Mouse (Mus musculus) CD4-positive helper T cell, adult 2 months (primary cell): ENCODE measurements around the gene Rnase4.

Source experiments
- DNase-seq: peaks from one replicate; pipeline ENCODE4 v3.0.0-alpha.2; 2012; ENCODE audit warnings: low read depth, missing footprints, low spot score

The Rnase4 gene

DNA sequence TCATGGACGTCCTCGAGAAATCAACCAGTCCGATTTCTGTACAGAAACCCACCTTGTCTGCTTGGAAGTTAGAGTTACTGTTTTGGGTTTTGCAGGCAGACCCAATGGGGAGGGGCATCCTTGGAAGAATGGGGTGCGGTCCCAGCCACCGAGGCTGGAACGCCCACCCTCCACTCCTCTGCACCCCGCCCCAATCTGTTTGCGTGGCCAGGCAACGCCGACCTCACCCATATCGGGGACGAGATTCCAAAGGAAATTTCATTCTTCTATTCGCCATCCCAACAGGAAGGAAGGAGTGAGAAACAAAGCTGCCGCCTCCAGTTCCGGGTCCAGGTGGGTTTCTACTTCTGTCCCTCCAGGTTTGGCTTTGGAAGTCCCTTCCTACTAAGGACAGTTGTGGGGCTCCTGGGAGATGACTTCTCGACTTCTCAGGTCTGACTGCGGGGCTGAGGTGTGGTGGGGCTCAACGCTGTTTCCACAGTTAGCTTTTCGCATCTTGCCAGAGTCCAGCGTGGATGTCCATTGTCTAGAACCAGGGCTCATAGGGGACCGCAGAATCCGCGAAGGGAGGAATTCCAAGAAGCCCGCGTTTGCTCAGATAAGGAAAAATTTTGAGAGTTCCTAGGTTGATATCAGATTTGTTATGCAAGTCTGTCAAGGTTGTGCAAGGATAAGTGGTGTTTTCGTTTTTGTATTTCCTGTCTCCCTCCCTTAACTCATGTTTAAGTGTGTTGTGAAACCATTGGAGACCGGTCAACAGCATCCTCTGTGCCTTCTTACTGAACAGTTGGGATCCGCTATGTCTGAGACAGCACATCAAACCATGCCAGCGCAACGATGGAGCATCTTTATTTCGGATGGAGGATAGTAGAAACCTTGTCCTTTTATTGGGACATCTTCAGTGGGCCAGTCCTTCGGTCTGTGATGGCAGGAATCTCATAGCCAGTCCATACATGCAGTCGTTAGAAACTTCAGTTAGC, at the start of gene Rnase4, which contains the start of gene Ang:
TSS of gene Rnase4 (plus strand) at position 157 of the 980 bp plus-strand sequence.
TSS of gene Ang (plus strand) at position 230 of the 980 bp plus-strand sequence.
- peak; percentile 56 for DNase-seq

DNA sequence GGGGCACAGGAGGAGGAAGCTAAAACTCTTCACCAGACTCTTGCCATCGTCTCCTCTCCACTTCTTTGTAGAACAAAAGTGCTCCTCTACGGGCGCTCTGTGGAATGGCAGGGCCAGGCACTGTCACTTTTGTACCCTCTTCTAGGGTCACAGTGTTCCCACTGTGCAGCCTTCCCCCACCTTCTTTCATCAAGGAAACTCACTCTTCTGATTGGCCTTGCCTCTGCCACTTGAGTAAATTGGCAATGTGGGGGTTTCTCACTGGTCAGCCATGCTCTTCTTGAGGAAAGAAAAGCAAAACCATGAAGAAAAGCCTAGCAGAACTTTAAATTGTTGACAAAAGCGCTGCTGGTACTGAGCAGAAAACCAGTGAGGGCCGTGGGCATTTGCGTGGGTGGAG, 49.1 kb upstream of the Rnase4 start, which contains the start of gene Rnase9:
TSS of gene Rnase9 (minus strand) at position 101 of the 400 bp plus-strand sequence.
- DNase-seq, result no peak

DNA sequence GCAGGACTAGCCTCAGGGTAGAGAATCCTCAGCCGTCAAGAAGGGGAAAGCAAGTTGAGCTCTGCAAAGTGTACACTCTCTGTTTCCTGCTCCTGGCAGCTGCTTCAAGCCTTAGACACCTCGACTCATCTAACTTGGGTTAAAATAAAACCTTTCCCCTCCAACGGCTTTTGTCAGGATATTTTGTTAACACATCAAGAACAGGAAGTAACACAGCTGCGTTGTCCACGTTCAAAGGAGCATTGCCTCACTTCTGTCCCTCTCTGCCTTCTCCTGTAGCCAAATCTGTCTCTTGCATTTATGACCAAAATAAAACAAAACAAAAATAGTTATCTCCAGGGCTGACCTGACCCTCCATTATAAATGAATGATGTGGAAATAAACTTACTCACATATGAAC, 43.0 kb upstream of the Rnase4 start:
- DNase-seq, result no peak

DNA sequence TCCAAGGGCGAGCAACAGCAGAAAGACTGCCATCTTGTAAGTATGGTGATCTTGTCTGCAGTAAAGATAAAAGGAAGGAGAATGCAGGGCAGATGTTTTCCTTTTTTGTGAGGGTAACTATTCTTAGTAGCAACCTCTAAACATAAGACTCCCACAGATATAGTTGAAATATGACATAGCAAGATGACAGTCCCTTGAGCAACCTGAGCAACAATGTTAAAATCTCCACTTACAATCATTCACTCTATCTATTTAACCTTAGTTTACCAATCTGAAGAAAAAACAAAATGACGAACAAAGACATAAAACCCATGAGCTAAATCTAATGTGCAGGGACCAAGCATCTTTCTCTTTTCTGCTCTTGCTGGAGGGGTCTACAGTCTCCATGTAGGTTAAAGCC, 40.8 kb upstream of the Rnase4 start, which contains the start of gene Rnase11:
TSS of gene Rnase11 (minus strand) at position 101 of the 400 bp plus-strand sequence.
- DNase-seq, result no peak

DNA sequence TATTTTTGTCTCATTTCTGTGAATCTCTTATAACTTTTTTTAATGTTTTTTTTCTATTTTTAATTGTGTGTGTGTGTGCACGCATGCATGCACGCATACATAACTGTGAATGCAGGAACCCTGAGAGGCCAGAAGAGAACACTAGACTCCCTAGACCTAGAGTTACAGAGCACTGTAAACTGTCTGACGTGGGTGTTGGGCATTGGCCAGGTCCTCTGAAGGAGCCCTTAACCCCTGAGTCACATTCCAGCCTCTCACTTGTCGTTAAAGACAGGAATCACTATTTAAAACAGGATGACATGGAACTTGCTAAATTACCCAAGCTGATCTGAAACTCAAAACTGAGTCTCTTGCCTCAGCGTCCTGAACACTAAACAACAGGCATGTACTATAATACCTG, 38.9 kb upstream of the Rnase4 start:
- no peak for DNase-seq

- no peak for DNase-seq
These were observed 37.7 kb upstream of the Rnase4 start for GRCm38 (mm10) chr14:51053176-51053575.

- DNase-seq, result no peak
These were observed 36.3 kb upstream of the Rnase4 start for GRCm38 (mm10) chr14:51054243-51055237.

DNA sequence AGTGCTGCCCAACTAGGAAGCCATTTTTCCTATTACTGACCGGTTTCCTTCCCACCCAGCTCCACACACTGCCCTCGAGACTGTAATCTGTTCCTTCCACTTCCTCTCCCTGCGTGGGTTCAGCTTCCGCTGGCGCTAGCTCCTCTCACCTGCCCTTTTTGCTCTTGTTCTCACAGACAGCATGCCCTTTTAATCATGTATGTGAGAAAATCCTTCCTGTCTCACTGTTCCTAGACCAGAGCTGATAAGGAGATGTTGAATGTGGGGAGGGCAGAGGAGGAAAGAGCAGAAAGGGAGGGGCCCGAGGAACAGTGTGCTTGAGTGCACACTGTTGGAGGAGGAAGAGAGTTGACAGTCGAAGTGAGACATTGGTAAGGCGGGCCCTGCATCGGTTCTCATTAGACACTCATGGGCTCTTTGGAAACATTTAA, 33.5 kb upstream of the Rnase4 start, which contains the start of gene Rnase12:
TSS of gene Rnase12 (minus strand) at position 261 of the 431 bp plus-strand sequence.
- peak; percentile 34 for DNase-seq

GRCm38 (mm10) chr14:51060761-51061160, 30.1 kb upstream of the Rnase4 start:
- DNase-seq, result no peak

DNA sequence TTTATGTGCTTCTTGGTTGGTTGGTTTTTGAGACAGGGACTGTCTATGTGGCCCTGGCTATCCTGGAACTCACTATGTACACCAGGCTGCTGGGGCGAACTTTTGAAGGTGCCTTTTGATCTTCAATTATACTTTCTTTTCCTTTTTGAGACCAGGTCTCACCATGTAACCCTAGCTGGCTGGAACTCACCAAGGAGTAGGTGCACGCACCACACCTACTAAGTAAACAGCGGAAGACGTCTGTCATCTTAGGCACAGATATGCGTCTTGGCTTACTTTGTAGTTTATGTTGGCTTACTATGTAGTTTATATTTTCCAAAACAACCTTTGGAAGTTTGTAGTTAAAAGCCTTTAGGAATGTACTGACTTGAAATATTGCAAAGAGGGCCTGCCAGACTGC, 21.9 kb upstream of the Rnase4 start:
- no peak for DNase-seq

GRCm38 (mm10) chr14:51069617-51070016, 21.3 kb upstream of the Rnase4 start:
- DNase-seq, result peak; percentile 71

DNA sequence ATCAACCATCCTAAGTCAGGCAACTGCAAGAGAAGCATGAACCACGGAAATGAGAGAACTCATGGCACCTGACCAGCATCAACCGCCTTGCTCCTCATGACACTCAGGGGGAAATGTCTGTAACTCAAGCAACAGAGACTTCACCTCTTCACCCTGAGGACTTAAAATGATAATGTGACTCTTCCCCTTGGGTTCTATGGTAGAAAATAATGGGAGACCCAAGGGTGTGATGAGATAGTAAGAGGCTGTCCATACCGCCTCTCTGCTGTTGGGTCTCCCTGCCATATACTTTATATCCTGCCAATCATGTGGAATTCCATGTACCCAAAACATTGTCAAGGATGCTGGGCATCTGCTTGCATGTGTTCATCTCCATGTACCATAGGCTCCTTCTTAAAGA, 16.5 kb upstream of the Rnase4 start, which contains the start of gene Olfr750:
TSS of gene Olfr750 (minus strand) at position 101 of the 400 bp plus-strand sequence.
- DNase-seq, result no peak

DNA sequence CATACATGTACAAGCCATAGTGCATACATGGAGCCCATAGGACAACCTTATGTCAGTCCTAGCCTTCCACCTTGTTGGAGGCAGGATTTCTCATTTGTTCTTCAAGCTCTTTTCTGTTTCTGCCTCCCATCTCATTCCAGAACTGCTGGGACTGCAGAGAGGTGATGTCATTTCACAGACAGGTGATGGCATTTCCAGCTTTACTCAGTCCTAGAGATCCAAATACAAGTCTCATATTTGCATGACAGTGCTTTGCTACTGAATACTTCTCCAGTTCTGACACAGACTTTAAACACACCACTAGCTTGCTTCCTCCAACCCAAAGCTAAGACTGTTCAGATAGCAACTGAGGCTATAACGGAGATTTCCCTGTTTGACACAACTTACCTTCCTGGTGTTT, 11.7 kb upstream of the Rnase4 start:
- DNase-seq, result no peak

DNA sequence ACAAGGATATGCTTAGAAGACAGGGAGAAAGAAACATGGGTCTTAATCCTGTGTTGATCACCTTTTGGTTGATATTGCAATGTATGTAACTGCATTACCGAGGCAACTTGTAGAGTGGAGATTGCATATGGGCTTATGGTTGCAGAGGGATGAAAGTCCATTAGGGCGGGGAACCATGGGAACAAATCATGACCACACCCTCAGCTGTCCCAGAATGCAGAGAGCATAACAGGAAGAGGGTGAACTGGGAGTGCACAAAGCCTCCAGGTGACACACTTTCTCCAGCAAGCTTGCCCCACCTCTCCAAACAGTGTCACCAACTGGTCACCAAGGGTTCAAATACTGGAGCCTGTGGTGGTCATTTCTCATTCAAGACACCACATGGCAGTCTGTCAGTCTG, 9.8 kb upstream of the Rnase4 start:
- no peak for DNase-seq

DNA sequence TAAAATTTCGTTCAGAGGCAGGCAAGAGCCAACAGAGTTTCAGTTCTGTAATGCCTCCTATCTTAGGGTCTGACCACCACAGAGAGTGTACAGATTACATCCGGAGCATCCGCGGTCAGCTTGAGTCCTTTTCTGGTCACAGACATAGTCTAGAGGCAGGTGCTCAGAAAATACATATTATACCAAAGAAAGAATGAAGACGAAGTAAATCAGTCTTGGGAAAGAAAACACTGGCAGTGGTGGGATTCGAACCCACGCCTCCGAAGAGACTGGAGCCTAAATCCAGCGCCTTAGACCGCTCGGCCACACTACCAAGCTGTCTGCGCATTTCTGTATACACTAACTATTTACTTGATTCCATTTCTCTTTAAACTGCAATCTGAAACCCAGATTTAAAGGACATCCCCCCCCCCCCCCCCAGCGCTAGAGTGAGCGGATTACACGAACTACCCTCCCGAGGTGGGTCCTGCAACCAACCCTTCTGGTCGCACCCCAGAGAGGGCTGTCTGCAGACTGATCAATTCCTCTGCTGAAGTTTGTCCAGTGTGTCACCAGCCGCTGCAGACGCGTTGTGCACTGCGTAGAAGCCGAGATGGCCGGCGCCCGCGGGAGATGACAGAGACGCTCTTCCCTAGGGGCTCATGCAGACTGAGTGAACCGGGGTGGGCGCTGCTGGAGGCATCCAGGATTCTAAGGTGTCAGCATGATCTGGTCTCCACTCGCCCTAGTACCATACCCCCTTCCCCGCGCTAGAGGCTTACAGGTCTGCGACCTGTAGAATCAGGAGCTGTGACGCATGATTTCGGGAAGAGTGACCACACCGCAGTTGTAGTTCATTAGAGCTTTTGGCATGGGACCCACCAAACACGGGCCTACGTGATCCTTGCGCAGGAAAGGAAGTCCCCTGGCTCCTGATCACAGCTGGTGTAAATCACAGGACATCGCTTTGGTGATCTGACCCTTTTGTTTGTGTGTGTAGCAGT, 8.0 kb upstream of the Rnase4 start:
- peak; percentile 76 for DNase-seq

DNA sequence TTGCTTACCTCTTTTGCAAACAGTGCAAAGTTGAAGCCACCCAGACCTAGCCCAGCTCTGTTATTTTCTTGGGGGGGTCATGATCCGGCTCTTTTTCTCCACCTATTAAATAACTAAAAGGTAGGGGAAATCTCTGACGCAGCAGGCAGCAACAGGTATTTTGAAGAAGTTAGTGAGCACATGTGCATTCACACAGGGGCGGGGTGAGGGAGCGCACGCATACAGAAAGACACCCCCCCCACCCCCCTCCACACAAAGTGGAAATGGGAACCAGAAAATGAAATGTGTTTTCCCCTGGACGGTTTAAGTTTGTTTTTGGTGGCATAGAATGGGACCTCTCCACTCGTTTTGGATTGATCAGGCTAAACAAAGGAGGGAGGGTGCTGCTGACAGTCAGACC, 7.1 kb upstream of the Rnase4 start:
- no peak for DNase-seq

- DNase-seq, result no peak
These were observed 5.8 kb upstream of the Rnase4 start for GRCm38 (mm10) chr14:51085086-51085485.

- DNase-seq, result no peak
These were observed 5.0 kb upstream of the Rnase4 start for GRCm38 (mm10) chr14:51085911-51086310.

GRCm38 (mm10) chr14:51087762-51088161, 3.1 kb upstream of the Rnase4 start:
- DNase-seq, result no peak
